Mouse (Mus musculus) cerebral cortex, adult 2 months (tissue): ENCODE measurements around the gene B3galnt1.

Experiments
- WGBS: fragments of 180-500 bp; shearing (Covaris S2); methylation state at CpG from one replicate; pipeline ENCODE4 v1.1.7; 2018; 5-methylcytosine and 5-hydroxymethylcytosine counted together

B3galnt1 gene

GRCm38 (mm10) chr3:69598261-69599165 lies at the start of gene B3galnt1:
TSS of gene B3galnt1 (minus strand) at chr3:69598960.
- 1% methylated on average over 90 of the region's 99 CpGs for WGBS

DNA sequence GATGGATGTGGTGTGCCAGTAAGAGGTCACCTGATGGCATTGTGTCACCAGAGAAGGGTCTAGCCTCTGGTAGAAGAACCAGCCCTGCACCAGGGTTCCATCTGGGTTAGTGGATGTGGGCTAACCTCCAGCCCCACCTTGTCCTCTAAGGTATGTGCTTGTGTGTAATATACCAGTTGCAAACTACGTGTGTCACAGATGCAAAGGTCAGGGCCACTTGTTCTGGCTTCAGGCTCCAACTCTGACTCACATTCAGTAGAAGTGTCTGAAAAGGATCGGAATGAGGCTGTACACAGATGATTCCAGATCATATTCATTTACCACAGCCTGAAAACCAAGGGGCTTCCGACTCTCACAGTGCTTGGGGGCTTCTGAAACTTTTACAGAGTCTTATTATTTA lies 35.8 kb upstream of the B3galnt1 start:
- WGBS: 92% methylated on average over 3 of the region's 3 CpGs

DNA sequence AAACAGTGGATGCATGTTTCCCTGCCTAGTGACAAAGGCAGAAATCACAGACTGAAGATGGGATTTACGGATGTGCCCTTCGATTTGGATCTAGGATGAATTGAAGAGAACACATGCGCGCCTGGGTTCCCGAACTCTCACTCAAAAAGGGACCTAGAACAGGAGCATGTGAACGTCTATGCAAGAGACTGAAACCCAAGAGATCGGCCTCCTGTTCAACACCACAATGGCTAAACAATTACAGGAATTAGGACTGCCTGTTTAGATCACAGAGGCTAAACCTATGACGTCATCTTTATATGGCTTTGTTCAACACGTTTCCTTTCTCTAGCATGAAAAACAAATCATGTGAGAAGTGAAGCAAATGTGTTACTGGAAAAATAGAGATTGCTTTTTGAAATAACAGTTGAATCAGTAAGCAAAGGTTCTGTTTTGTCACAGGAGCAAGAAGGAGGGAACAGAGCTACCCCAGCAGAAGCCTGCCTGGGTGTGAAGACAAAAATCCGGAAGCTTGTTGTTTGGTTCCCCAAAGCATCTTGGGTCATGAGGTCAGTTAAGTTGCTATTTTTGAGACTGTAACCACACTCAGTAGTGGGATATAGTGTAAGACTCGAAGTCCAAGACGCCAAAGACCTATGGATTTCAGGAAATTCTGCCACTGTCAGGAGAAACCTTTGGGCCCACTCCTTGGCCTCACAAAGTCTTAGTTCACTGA lies 35.1 kb upstream of the B3galnt1 start:
- WGBS: 71% methylated on average over 12 of the region's 12 CpGs

DNA sequence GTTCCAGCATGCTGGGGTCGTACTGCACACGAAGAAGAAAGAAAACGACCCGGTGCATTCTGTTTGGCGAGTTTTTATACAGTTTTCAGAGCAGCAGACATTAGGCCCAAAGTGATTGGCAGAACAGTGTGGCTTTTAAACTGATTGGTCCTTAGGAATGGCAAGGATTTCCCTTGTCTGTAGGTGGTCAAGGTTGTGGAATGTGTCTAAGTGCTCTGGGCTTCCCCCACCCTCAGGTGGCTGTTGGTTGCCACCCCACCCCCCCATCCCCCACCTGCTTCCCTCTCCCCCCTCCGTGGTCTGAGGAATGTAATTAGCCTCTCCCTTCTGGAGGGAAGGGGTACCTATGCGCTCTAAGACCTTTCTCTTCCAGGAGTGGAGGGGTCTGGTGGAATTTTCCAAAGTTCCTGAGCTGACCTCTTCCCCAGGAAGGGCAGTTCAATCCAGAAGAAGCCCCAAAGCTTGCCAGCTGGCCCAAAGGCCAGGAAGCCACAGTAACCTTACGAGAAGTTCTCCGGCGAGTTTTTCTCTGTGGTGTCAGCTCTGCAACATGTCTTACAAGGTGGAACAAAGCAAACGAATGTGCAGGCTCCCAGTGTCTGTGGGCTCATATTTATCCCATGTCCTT lies 28.3 kb upstream of the B3galnt1 start:
- WGBS: 67% methylated on average over 11 of the region's 11 CpGs

GRCm38 (mm10) chr3:69626213-69626962 lies 27.6 kb upstream of the B3galnt1 start:
- 74% methylated on average over 11 of the region's 11 CpGs for WGBS

DNA sequence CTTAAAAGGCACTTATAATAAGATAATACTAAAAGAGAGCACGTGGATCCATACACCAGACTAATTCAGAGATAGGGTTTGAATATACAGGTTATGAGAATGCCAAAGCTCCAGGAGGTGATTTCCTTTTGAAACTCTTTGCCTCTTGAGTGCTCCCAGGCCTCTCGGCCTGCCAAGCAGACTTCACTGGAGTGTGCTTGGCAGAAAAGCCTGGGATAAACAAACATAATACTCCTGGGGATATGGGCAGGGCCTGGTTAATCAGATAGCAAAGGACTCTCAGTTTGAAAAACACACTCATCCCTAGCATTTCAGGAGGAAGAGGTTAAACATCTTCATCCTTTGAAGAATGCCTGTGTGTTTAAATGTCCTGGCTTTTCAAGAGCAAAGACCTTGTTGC lies 25.4 kb upstream of the B3galnt1 start:
- WGBS: 72% methylated on average over 2 of the region's 2 CpGs

- 95% methylated on average over 5 of the region's 5 CpGs for WGBS
Observed at GRCm38 (mm10) chr3:69607909-69608308, 9.1 kb upstream of the B3galnt1 start.

GRCm38 (mm10) chr3:69607468-69607867 lies 8.7 kb upstream of the B3galnt1 start:
- WGBS: 39% methylated on average over 1 of the region's 1 CpGs

DNA sequence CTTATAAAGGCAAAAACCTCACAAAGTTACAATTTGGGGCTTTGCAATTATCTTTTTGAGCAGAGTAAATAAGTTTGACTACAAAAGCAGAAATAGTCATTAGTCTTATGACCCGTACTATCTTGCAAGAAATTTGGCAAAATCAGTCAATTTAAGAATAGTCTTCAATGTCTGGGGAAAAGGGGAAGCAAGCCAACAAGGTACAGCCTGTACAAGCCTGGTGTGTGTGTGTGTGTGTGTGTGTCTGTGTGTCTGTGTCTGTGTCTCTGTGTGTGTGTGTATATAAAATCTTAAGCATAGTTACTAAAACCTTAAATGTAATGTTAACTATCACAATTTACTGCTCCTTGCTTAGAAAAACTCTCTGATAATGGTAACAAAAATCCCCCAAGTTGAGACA lies 8.2 kb upstream of the B3galnt1 start:
- 78% methylated on average over 1 of the region's 1 CpGs for WGBS

DNA sequence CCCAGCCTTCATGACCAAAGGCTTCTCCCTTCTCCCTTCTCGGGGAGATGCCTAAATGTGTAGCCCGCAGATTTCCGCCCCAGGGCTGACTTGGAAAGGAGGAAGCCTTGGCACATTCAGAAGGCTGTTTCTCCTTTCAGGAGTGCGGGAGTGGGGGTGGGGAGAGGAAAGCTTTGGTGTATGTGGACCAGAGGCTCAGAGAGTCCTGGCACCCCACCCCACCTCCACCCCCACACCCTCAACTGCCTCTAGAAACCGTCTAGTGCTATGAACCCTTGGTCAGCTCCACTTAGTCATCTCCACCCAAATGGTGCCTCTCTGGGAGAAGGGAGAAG lies 373 bp upstream of the B3galnt1 start:
- WGBS: 8% methylated on average over 5 of the region's 5 CpGs

GRCm38 (mm10) chr3:69597816-69598215 lies 944 bp downstream of the B3galnt1 start:
- WGBS: 18% methylated on average over 7 of the region's 7 CpGs

- WGBS: 54% methylated on average over 6 of the region's 6 CpGs
Observed at GRCm38 (mm10) chr3:69597211-69597610, 1.5 kb downstream of the B3galnt1 start.

GRCm38 (mm10) chr3:69596116-69596515 lies 2.6 kb downstream of the B3galnt1 start:
- 87% methylated on average over 3 of the region's 3 CpGs for WGBS

DNA sequence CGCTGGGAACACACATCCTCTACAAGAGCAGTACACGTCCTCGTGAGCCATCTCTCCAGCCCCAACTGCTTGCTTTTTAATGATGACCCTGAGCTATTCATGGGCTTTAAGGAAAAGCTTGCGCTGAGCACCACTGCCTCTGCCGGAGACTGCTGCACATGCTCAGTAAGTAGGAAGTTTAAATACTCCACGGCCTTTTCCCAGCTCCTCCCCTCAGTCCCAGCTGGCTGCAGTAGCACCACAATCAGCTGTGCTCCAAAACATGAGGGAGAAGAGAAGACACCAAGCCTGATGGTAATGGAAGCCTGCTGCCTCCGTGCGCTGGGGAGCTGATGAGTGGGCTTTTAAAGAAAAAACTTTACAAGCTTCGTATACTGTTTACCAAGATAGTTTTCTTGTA lies 4.7 kb downstream of the B3galnt1 start:
- WGBS: 62% methylated on average over 9 of the region's 9 CpGs

DNA sequence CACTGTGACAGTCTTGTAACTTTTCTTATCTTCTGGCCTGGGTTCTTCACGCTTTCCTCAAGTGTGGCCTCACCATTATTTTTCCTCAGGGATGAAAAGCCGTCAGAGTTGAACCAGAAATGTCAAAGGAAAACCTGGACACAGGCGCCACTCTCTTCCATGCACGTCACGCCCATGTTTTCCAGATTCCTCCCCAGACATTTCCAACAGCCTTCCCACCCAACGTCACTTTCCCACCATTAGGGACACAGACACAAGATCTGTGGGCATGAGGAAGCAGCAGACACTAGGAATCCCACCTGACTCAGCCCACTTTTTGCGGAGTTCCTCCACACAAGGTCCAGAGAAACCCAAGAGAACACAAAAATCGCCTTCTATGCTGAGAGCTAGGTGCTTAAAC lies 5.3 kb downstream of the B3galnt1 start:
- 92% methylated on average over 8 of the region's 8 CpGs for WGBS

GRCm38 (mm10) chr3:69588101-69588760 lies 10.5 kb downstream of the B3galnt1 start:
- WGBS: 56% methylated on average over 10 of the region's 10 CpGs

- 90% methylated on average over 1 of the region's 1 CpGs for WGBS
Observed at GRCm38 (mm10) chr3:69583798-69584197, 15.0 kb downstream of the B3galnt1 start.

DNA sequence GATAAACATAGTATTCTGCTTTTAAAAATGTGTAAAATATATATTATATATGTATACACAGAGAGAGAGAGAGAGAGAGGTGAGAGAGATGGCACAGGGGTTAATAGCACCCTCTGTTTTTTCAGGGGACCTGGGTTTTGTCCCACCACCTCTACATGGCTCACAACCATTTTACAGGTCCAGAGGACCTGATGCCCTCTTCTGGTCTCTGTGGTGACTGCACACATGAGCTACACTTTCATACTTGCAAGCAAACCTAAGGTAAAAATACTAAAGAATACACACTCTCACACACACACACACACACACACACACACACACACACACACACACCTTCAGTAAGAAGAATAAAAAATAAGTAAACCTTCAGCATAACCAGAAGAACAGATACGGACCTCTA lies 20.0 kb downstream of the B3galnt1 start:
- 95% methylated on average over 1 of the region's 1 CpGs for WGBS

DNA sequence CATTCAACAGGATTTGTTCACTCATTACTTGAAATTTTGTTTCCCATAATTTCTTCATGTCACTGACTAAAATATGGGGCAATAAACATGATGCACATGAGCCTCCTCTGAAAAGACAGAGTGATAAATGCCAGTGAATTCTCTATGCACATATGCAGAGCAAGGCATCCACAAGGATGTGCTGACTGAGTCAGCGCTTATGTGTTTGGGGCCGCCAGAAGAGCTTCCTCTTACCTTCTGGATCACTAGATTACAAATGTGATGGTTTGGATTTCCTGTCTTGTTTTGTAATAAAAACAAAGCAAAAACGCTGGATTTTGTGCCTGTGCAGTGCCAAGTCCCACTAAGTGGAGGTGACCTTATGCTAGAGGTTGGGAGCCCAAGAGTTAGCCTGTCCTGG lies 22.0 kb downstream of the B3galnt1 start:
- 57% methylated on average over 3 of the region's 3 CpGs for WGBS

GRCm38 (mm10) chr3:69575577-69575976 lies 23.2 kb downstream of the B3galnt1 start:
- WGBS: 97% methylated on average over 11 of the region's 11 CpGs

DNA sequence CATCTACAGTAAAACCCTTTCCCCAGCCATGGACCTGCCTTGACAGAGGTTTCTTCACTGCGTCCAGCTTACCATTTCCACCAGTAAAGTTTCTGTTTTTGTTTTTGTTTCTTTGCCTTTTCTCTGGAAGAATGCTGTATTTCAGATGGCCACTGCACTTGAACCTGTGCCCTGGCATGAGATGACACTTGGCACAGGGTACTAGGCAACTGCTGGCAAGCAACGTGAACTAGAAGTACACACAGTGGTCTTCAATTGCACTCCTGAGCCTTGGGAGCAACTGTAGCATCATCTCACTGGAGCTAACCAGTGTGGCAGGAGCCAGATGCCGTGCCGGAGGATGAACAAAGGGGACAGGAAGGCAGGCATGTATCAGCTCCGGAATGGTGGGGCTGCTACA lies 26.2 kb downstream of the B3galnt1 start:
- WGBS: 69% methylated on average over 5 of the region's 5 CpGs
